25 mouse cellular contexts compared by ENCODE assay signal in genomic region chr1:34865866-34866265, GRCm38 (mm10).
"Had no signal": no experiment of that assay in that cellular context is flagged by ENCODE, and none has a peak within 500 bp of the region (broad histone marks: within the 10 kb centered on the region; RNA-seq: fewer than 3 reads in every experiment).

No protein-coding gene starts in this region.

- H3K27ac ChIP-seq: hindbrain, embryonic 13.5 days; hindbrain, embryonic 15.5 days; hindbrain, postnatal 0 days; intestine, embryonic 15.5 days; kidney, embryonic 15.5 days; kidney, postnatal 0 days; limb, embryonic 13.5 days; limb, embryonic 15.5 days; liver, embryonic 13.5 days; liver, embryonic 15.5 days had no signal

- H3K9me3 ChIP-seq: heart, embryonic 12.5 days; hindbrain, embryonic 13.5 days; hindbrain, embryonic 15.5 days; intestine, embryonic 15.5 days; kidney, embryonic 15.5 days; limb, embryonic 13.5 days; limb, embryonic 15.5 days; liver, embryonic 13.5 days; liver, embryonic 15.5 days had no signal

- H3K4me1 ChIP-seq: hindbrain, embryonic 13.5 days; hindbrain, embryonic 15.5 days; intestine, embryonic 15.5 days; limb, embryonic 15.5 days had no signal

- H3K27me3 ChIP-seq: heart, embryonic 12.5 days; hindbrain, embryonic 13.5 days; hindbrain, embryonic 15.5 days; intestine, embryonic 15.5 days; kidney, embryonic 15.5 days; limb, embryonic 13.5 days; limb, embryonic 15.5 days; liver, embryonic 13.5 days; liver, embryonic 15.5 days had no signal

- ATAC-seq: hindbrain, postnatal 0 days; intestine, embryonic 15.5 days had no signal

- H3K4me2 ChIP-seq: heart, embryonic 12.5 days; hindbrain, embryonic 13.5 days; hindbrain, embryonic 15.5 days; intestine, embryonic 15.5 days; kidney, embryonic 15.5 days; limb, embryonic 13.5 days; limb, embryonic 15.5 days; liver, embryonic 13.5 days; liver, embryonic 15.5 days had no signal

- DNase-seq: gastrocnemius, postnatal 14 days; gastrocnemius, postnatal 36 days; heart, adult 18-20 months; heart, postnatal 14 days; heart, postnatal 36 days; kidney, adult 11 months; kidney, adult 2 months; kidney, adult 9 months; kidney, postnatal 14 days; kidney, postnatal 36 days; layer of hippocampus, adult 9-11 months; layer of hippocampus, postnatal 36 days; left cerebral cortex, postnatal 4 days; liver, embryonic 13.5 days; lung, adult 18-20 months had no signal

- H3K4me3 ChIP-seq: heart, embryonic 12.5 days; hindbrain, embryonic 13.5 days; hindbrain, embryonic 15.5 days; intestine, embryonic 15.5 days; kidney, embryonic 15.5 days; limb, embryonic 13.5 days; limb, embryonic 15.5 days; liver, embryonic 13.5 days; liver, embryonic 15.5 days had no signal

- H3K9ac ChIP-seq: heart, embryonic 12.5 days; hindbrain, embryonic 13.5 days; hindbrain, embryonic 15.5 days; intestine, embryonic 15.5 days; kidney, embryonic 15.5 days; limb, embryonic 13.5 days; limb, embryonic 15.5 days; liver, embryonic 13.5 days; liver, embryonic 15.5 days had no signal
